Mouse (Mus musculus) forebrain, embryonic 10.5 days (tissue): ENCODE data around the gene Gng13. TPM values are rescaled to one million over a fixed set of nuclear protein-coding genes. Genes with fewer than 3 reads are reported as not detected.

Experiments used
- DNase-seq: peaks from one replicate; pipeline ENCODE4 v3.0.0-alpha.2; 2017; ENCODE audit warnings: low spot score; ENCODE audit errors: extremely low spot score
- H3K27ac ChIP-seq: fragments of 300-500 bp; sonication (generic); 2 replicates; pipeline ENCODE4 v1.5.1; 2016; ENCODE audit warnings: mild to moderate bottlenecking
- H3K27me3 ChIP-seq: fragments of 300-500 bp; sonication (generic); 2 replicates; pipeline ENCODE4 v1.6.1; 2016; ENCODE audit warnings: mild to moderate bottlenecking; ENCODE audit not compliant: poor library complexity, severe bottlenecking
- H3K36me3 ChIP-seq: fragments of 300-500 bp; sonication (generic); replicated peaks from 2 replicates; pipeline ENCODE4 v1.6.1; 2016; ENCODE audit warnings: mild to moderate bottlenecking, moderate library complexity
- H3K4me1 ChIP-seq: fragments of 300-500 bp; sonication (generic); 2 replicates; pipeline ENCODE4 v1.6.1; 2016
- H3K4me3 ChIP-seq: fragments of 300-500 bp; sonication (generic); 2 replicates; pipeline ENCODE4 v1.5.1; 2016; ENCODE audit warnings: mild to moderate bottlenecking, moderate library complexity
- H3K9me3 ChIP-seq: fragments of 300-500 bp; sonication (generic); 2 replicates; pipeline ENCODE4 v1.6.1; 2016; ENCODE audit warnings: mild to moderate bottlenecking, moderate library complexity
- WGBS: fragments of 180-500 bp; shearing (Covaris S2); methylation state at CpG from one replicate; pipeline ENCODE4 v1.1.7; 2016; 5-methylcytosine and 5-hydroxymethylcytosine counted together
- polyA plus RNA-seq: library from polyadenylated mRNA; unstranded; fragments of >200 nt; fragmentation: Nextera tagmentation; extraction: Ambion mirVana; gene quantifications from 2 replicates; pipeline ENCODE4 v1.2.1, GENCODE M21; 2016

The Gng13 gene
- polyA plus RNA-seq, 1 experiment from 2014 or later: 0.57 TPM

GRCm38 (mm10) chr17:25715627-25716026, 1.3 kb upstream of the Gng13 start:
- no peak overlapping the region for H3K27ac ChIP-seq
- H3K4me1 ChIP-seq: peaks cover 30% of the 10 kb centered on the region
- H3K4me3 ChIP-seq: 0 out of 2 replicates have a peak overlapping the region, but pooled peaks have one; percentile 5
- 58% methylated on average over 3 of the region's 3 CpGs for WGBS
- H3K36me3 ChIP-seq: peaks cover 24% of the 10 kb centered on the region
- no peak for DNase-seq
- H3K9me3 ChIP-seq: no peaks in the 10 kb centered on the region
- H3K27me3 ChIP-seq: peaks cover 43% of the 10 kb centered on the region

- no peak overlapping the region for H3K27ac ChIP-seq
- H3K9me3 ChIP-seq: no peaks in the 10 kb centered on the region
- H3K27me3 ChIP-seq: peaks cover 43% of the 10 kb centered on the region
- H3K4me1 ChIP-seq: peaks cover 30% of the 10 kb centered on the region
- H3K4me3 ChIP-seq: 0 out of 2 replicates have a peak overlapping the region, but pooled peaks have one; percentile 5
- peaks cover 29% of the 10 kb centered on the region for H3K36me3 ChIP-seq
- no peak for DNase-seq
- 6% methylated on average over 6 of the region's 6 CpGs for WGBS
Measured at GRCm38 (mm10) chr17:25716130-25716529, 841 bp upstream of the Gng13 start.

GRCm38 (mm10) chr17:25717691-25718090, 720 bp downstream of the Gng13 start:
- Histone ChIP-seq H3K27ac (peak overlapping the region; percentile 1), H3K9me3 (no peaks in the 10 kb centered on the region), H3K36me3 (peaks cover 45% of the 10 kb centered on the region), H3K4me3 (peak overlapping the region; percentile 52), H3K4me1 (peaks cover 30% of the 10 kb centered on the region), H3K27me3 (peaks cover 43% of the 10 kb centered on the region)
- no peak for DNase-seq
- 10% methylated on average over 6 of the region's 6 CpGs for WGBS

- WGBS: 94% methylated on average over 5 of the region's 5 CpGs
- Histone ChIP-seq H3K4me3 (no peak overlapping the region), H3K27me3 (peaks cover 30% of the 10 kb centered on the region), H3K36me3 (peaks cover 78% of the 10 kb centered on the region), H3K4me1 (peaks cover 40% of the 10 kb centered on the region), H3K27ac (no peak overlapping the region), H3K9me3 (no peaks in the 10 kb centered on the region)
- no peak for DNase-seq
Measured at GRCm38 (mm10) chr17:25721476-25721875, 4.5 kb downstream of the Gng13 start.

GRCm38 (mm10) chr17:25723470-25723869, 6.5 kb downstream of the Gng13 start:
- no peak overlapping the region for H3K4me3 ChIP-seq
- peaks cover 38% of the 10 kb centered on the region for H3K4me1 ChIP-seq
- H3K27ac ChIP-seq: no peak overlapping the region
- peaks cover 75% of the 10 kb centered on the region for H3K36me3 ChIP-seq
- DNase-seq: no peak
- no peaks in the 10 kb centered on the region for H3K9me3 ChIP-seq
- 95% methylated on average over 19 of the region's 19 CpGs for WGBS
- H3K27me3 ChIP-seq: peaks cover 10% of the 10 kb centered on the region

GRCm38 (mm10) chr17:25723919-25724318, 6.9 kb downstream of the Gng13 start:
- 80% methylated on average over 7 of the region's 7 CpGs for WGBS
- H3K27me3 ChIP-seq: peaks cover 5% of the 10 kb centered on the region
- H3K4me1 ChIP-seq: peaks cover 41% of the 10 kb centered on the region
- no peak overlapping the region for H3K4me3 ChIP-seq
- H3K27ac ChIP-seq: no peak overlapping the region
- no peaks in the 10 kb centered on the region for H3K9me3 ChIP-seq
- peaks cover 74% of the 10 kb centered on the region for H3K36me3 ChIP-seq
- no peak for DNase-seq

GRCm38 (mm10) chr17:25725264-25725663, 8.3 kb downstream of the Gng13 start:
- 85% methylated on average over 6 of the region's 6 CpGs for WGBS
- peaks cover 41% of the 10 kb centered on the region for H3K4me1 ChIP-seq
- DNase-seq: no peak
- no peaks in the 10 kb centered on the region for H3K9me3 ChIP-seq
- peaks cover 71% of the 10 kb centered on the region for H3K36me3 ChIP-seq
- H3K4me3 ChIP-seq: no peak overlapping the region; the same call in 1 of the 2 replicates
- no peak overlapping the region for H3K27ac ChIP-seq
- no peaks in the 10 kb centered on the region for H3K27me3 ChIP-seq

- no peaks in the 10 kb centered on the region for H3K27me3 ChIP-seq
- H3K27ac ChIP-seq: peak within 1 kb of the TSS; percentile 88
- peaks cover 45% of the 10 kb centered on the region for H3K4me1 ChIP-seq
- H3K4me3 ChIP-seq: peak within 1 kb of the TSS; percentile 71
- H3K36me3 ChIP-seq: peaks cover 59% of the 10 kb centered on the region
- under 1% methylated on average over 37 of the region's 37 CpGs for WGBS
- DNase-seq: peak; percentile 97
- H3K9me3 ChIP-seq: no peaks in the 10 kb centered on the region
Measured at GRCm38 (mm10) chr17:25727265-25728008, 10.5 kb downstream of the Gng13 start, which contains the start of the genes Chtf18 and Rpusd1. Gene Chtf18, minus strand, starts transcription at chr17:25727419. Gene Rpusd1, plus strand, starts transcription at chr17:25727670.

GRCm38 (mm10) chr17:25728009-25728270, 11.0 kb downstream of the Gng13 start:
- Histone ChIP-seq H3K36me3 (peaks cover 54% of the 10 kb centered on the region), H3K4me3 (peak overlapping the region; percentile 71), H3K9me3 (no peaks in the 10 kb centered on the region), H3K27ac (peak overlapping the region; percentile 88), H3K4me1 (peaks cover 46% of the 10 kb centered on the region), H3K27me3 (no peaks in the 10 kb centered on the region)
- peak; percentile 35 for DNase-seq
- WGBS: 24% methylated on average over 4 of the region's 4 CpGs

GRCm38 (mm10) chr17:25732082-25732481, 15.1 kb downstream of the Gng13 start:
- Histone ChIP-seq H3K27me3 (no peaks in the 10 kb centered on the region), H3K27ac (peak overlapping the region; percentile 56)
- WGBS: 24% methylated on average over 2 of the region's 2 CpGs

GRCm38 (mm10) chr17:25735246-25735645, 18.3 kb downstream of the Gng13 start:
- Histone ChIP-seq H3K27ac (no peak overlapping the region), H3K4me3 (no peak overlapping the region)
- 87% methylated on average over 5 of the region's 5 CpGs for WGBS

More at GRCm38 (mm10) chr17:25732082-25732481, 15.1 kb downstream of the Gng13 start:
- Histone ChIP-seq H3K36me3 (peaks cover 24% of the 10 kb centered on the region), H3K4me1 (peaks cover 19% of the 10 kb centered on the region), H3K4me3 (peak overlapping the region; percentile 1; the same call in 1 of the 2 replicates), H3K9me3 (no peaks in the 10 kb centered on the region)
- DNase-seq: peak; percentile 92

GRCm38 (mm10) chr17:25735745-25736144, 18.8 kb downstream of the Gng13 start, which contains the start of gene Mslnl:
Gene Mslnl, plus strand, starts transcription at chr17:25736042.
- H3K4me3 ChIP-seq: no peak within 1 kb of the TSS
- H3K36me3 ChIP-seq: peaks cover 5% of the 10 kb centered on the region
- H3K9me3 ChIP-seq: no peaks in the 10 kb centered on the region
- no peak for DNase-seq
- H3K27me3 ChIP-seq: no peaks in the 10 kb centered on the region
- 83% methylated on average over 3 of the region's 3 CpGs for WGBS
- H3K4me1 ChIP-seq: peaks cover 4% of the 10 kb centered on the region
- H3K27ac ChIP-seq: no peak within 1 kb of the TSS

More at GRCm38 (mm10) chr17:25735246-25735645, 18.3 kb downstream of the Gng13 start:
- H3K9me3 ChIP-seq: no peaks in the 10 kb centered on the region
- peaks cover 4% of the 10 kb centered on the region for H3K4me1 ChIP-seq
- no peak for DNase-seq
- H3K27me3 ChIP-seq: no peaks in the 10 kb centered on the region
- peaks cover 10% of the 10 kb centered on the region for H3K36me3 ChIP-seq

- H3K27me3 ChIP-seq: peaks cover 5% of the 10 kb centered on the region; the same call in 1 of the 2 replicates
- no peak overlapping the region for H3K27ac ChIP-seq
- H3K36me3 ChIP-seq: no peaks in the 10 kb centered on the region
- 82% methylated on average over 7 of the region's 7 CpGs for WGBS
- no peak overlapping the region for H3K4me3 ChIP-seq
- H3K9me3 ChIP-seq: no peaks in the 10 kb centered on the region
- H3K4me1 ChIP-seq: no peaks in the 10 kb centered on the region
- DNase-seq: no peak
Measured at GRCm38 (mm10) chr17:25738861-25739260, 21.9 kb downstream of the Gng13 start.
